Mouse (Mus musculus) kidney, adult 8-10 months (tissue): Measurements from ENCODE around the gene Fam174b.

Experiments used
- DNase-seq, 2 experiments: peaks; one replicate each; pipeline ENCODE4 v3.0.0; 2022

Fam174b gene

GRCm38 (mm10) chr7:73816255-73816996 is 76.3 kb downstream of the Fam174b start:
- no peak for DNase-seq

GRCm38 (mm10) chr7:73819366-73819765 is 79.3 kb downstream of the Fam174b start:
- no peak for DNase-seq
